Comparison of ENCODE assay signal across 11 mouse cellular contexts in genomic region chr15:82378261-82379180, GRCm38 (mm10). TPM values are rescaled to one million over a fixed set of nuclear protein-coding genes. Genes with fewer than 3 reads are reported as not detected.
DNase-seq lines count a peak whose midpoint lies in the region; ATAC-seq and TF ChIP-seq lines count a peak whose summit lies in the region.
"Had no signal": no experiment of that assay in that cellular context is flagged by ENCODE, and none has a peak within 500 bp of the region (broad histone marks: within the 10 kb centered on the region; RNA-seq: fewer than 3 reads in every experiment).

No protein-coding gene starts in this region.

- peak overlapping the region; percentile 58 for H3K4me3 ChIP-seq in layer of hippocampus, adult 2 months
- H3K4me3 ChIP-seq in heart, embryonic 11.5 days (ENCODE audit: low read depth, low read length), result no peak overlapping the region
- H3K4me3 ChIP-seq: neural tube, embryonic 12.5 days had no signal

- no peak for ATAC-seq in heart, embryonic 11.5 days (replicated peaks; ENCODE audit: insufficient number of reproducible peaks, low FRiP score, low TSS enrichment)

- no peak overlapping the region for H3K9ac ChIP-seq in heart, embryonic 11.5 days (ENCODE audit: low read depth, low read length)
- H3K9ac ChIP-seq: neural tube, embryonic 12.5 days had no signal

- H3K27me3 ChIP-seq in heart, embryonic 11.5 days (ENCODE audit: control insufficient read depth, insufficient read depth, low read length), result no peaks in the 10 kb centered on the region
- H3K27me3 ChIP-seq: neural tube, embryonic 12.5 days had no signal

- no peaks in the 10 kb centered on the region for H3K36me3 ChIP-seq in heart, embryonic 11.5 days (ENCODE audit: control insufficient read depth, insufficient read depth, low read length)
- H3K36me3 ChIP-seq: neural tube, embryonic 12.5 days had no signal

- peak overlapping the region; percentile 11; the same call in 1 of the 2 replicates for H3K4me2 ChIP-seq in heart, embryonic 11.5 days

- no peak for DNase-seq in layer of hippocampus, adult 2 months (ENCODE audit: low spot score in 2 of 2)
- DNase-seq in layer of hippocampus, postnatal 25 days (ENCODE audit: extremely low spot score in 1 of 2, low spot score in 1 of 2), result no peak
- DNase-seq in kidney, postnatal 25 days, result peak; percentile 20 to 58
- peak; percentile 22 for DNase-seq in retina, embryonic 14.5 days (ENCODE audit: low spot score)
- DNase-seq in frontal cortex, postnatal 10 days (ENCODE audit: low spot score in 2 of 2), result no peak
- no peak for DNase-seq in thymus, postnatal 36 days
- DNase-seq in right cerebral cortex, postnatal 10 days (ENCODE audit: low spot score in 2 of 2), result no peak

- WGBS in heart, embryonic 11.5 days (ENCODE audit: insufficient replicate concordance), result 46% methylated on average over 15 of the region's 15 CpGs

- H3K27ac ChIP-seq in layer of hippocampus, adult 2 months, result peak overlapping the region; percentile 92
- H3K27ac ChIP-seq in heart, embryonic 11.5 days (ENCODE audit: low read depth, low read length), result no peak overlapping the region
- H3K27ac ChIP-seq: neural tube, embryonic 12.5 days had no signal

- TF ChIP-seq CTCF in layer of hippocampus, adult 2 months (conservative IDR thresholded peaks at IDR 0.05), result no peak

- H3K4me1 ChIP-seq in heart, embryonic 11.5 days (ENCODE audit: control insufficient read depth, insufficient read depth, low read length), result peaks cover 10% of the 10 kb centered on the region

- no peaks in the 10 kb centered on the region for H3K9me3 ChIP-seq in heart, embryonic 11.5 days (replicated peaks; ENCODE audit: control insufficient read depth, low read length)
- H3K9me3 ChIP-seq: neural tube, embryonic 12.5 days had no signal

RNA-seq across cellular contexts. Expression of gene Cyp2d22, which starts 1.5 kb away (rescaled TPM):
- total RNA-seq in layer of hippocampus, adult 2 months (2021), result 10 to 100 TPM; 43.0 to 53.8 TPM
- total RNA-seq in layer of hippocampus, postnatal 25 days (2021), result 10 to 100 TPM; 40.3 to 41.1 TPM
- 4.1 and 4.4 TPM in 2 replicates for polyA plus RNA-seq in heart, embryonic 11.5 days (2014; fragmentation: Nextera tagmentation; extraction: Ambion mirVana)
- total RNA-seq: MEL had no signal

RNA-seq across cellular contexts. Expression of gene Cyp2d11, which starts 15.3 kb away (rescaled TPM):
- total RNA-seq in layer of hippocampus, adult 2 months (2021), result under 1 TPM in 1 of 2 experiments, not detected in 1; 0.23 TPM
- under 1 TPM in 1 of 2 experiments, not detected in 1; 0.38 TPM for total RNA-seq in layer of hippocampus, postnatal 25 days (2021)
- not detected in 2 replicates for polyA plus RNA-seq in heart, embryonic 11.5 days (2014; fragmentation: Nextera tagmentation; extraction: Ambion mirVana)
- total RNA-seq: MEL had no signal
- polyA plus RNA-seq: neural tube, embryonic 12.5 days had no signal

RNA-seq across cellular contexts. Expression of gene Ndufa6, which starts 24.4 kb away (rescaled TPM):
- 100 to 1,000 TPM; 209 to 211 TPM for total RNA-seq in layer of hippocampus, adult 2 months (2021)
- 100 to 1,000 TPM; 202 to 220 TPM for total RNA-seq in layer of hippocampus, postnatal 25 days (2021)
- 462 and 487 TPM in 2 replicates for polyA plus RNA-seq in heart, embryonic 11.5 days (2014; fragmentation: Nextera tagmentation; extraction: Ambion mirVana)

RNA-seq across cellular contexts. Expression of gene Cyp2d10, which starts 28.5 kb away (rescaled TPM):
- under 1 TPM in 1 of 2 experiments, not detected in 1; 0.32 TPM for total RNA-seq in layer of hippocampus, adult 2 months (2021)
- total RNA-seq in layer of hippocampus, postnatal 25 days (2021), result not detected
- polyA plus RNA-seq in heart, embryonic 11.5 days (2014; fragmentation: Nextera tagmentation; extraction: Ambion mirVana), result 0.40 TPM in 1 of 2 replicates, not detected in the other
- total RNA-seq: left cerebral cortex, postnatal 36 days; MEL had no signal
- polyA plus RNA-seq: neural tube, embryonic 12.5 days had no signal

RNA-seq across cellular contexts. Expression of gene Smdt1, which starts 39.8 kb away (rescaled TPM):
- 100 to 1,000 TPM; 138 to 144 TPM for total RNA-seq in layer of hippocampus, adult 2 months (2021)
- total RNA-seq in layer of hippocampus, postnatal 25 days (2021), result 100 to 1,000 TPM; 139 to 150 TPM
- polyA plus RNA-seq in heart, embryonic 11.5 days (2014; fragmentation: Nextera tagmentation; extraction: Ambion mirVana), result 320 and 330 TPM in 2 replicates

Comparison
In these comparisons a context has a peak if more than half of its experiments do, and no peak if none do; other contexts are left out.
1. DNase-seq: peak in kidney, postnatal 25 days (2 of 2) and retina, embryonic 14.5 days (single experiment); none in layer of hippocampus, adult 2 months (0 of 2), layer of hippocampus, postnatal 25 days (0 of 2), frontal cortex, postnatal 10 days (0 of 2), thymus, postnatal 36 days (0 of 2) and right cerebral cortex, postnatal 10 days (0 of 2).